Mouse (Mus musculus): ENCODE measurements around the gene Cnot4.
A peak's percentile ranks its signal among the peaks of the same experiment; 100 is the strongest.
"Not testable (repeated sequence)": the region's sequence is repeated elsewhere in the genome, so short reads cannot be mapped to it uniquely, and the experiment has no call there.

Gene Cnot4

GRCm38 (mm10) chr6:35133579-35134488 lies at the start of gene Cnot4:
Cnot4 (minus strand) TSS chr6:35133724.
- peak; percentile 99 for DNase-seq (ENCODE audit: low spot score in 2 of 2)

GRCm38 (mm10) chr6:35179299-35179698 lies 45.8 kb upstream of the Cnot4 start:
- DNase-seq (ENCODE audit: low spot score in 2 of 2) = not testable (repeated sequence)

GRCm38 (mm10) chr6:35177650-35178272 lies 44.2 kb upstream of the Cnot4 start:
- DNase-seq (ENCODE audit: low spot score in 2 of 2) = peak in 1 of 2 experiments; percentile 20

GRCm38 (mm10) chr6:35176979-35177649 lies 43.6 kb upstream of the Cnot4 start, which contains the start of gene Nup205:
Nup205 (plus strand) TSS chr6:35177421.
- DNase-seq (ENCODE audit: low spot score in 2 of 2) = peak; percentile 83 to 85

GRCm38 (mm10) chr6:35173181-35173580 lies 39.7 kb upstream of the Cnot4 start:
- DNase-seq (ENCODE audit: low spot score in 2 of 2) = no peak

GRCm38 (mm10) chr6:35172028-35172427 lies 38.5 kb upstream of the Cnot4 start:
- not testable (repeated sequence) for DNase-seq (ENCODE audit: low spot score in 2 of 2)

GRCm38 (mm10) chr6:35169250-35169649 lies 35.7 kb upstream of the Cnot4 start:
- no peak for DNase-seq (ENCODE audit: low spot score in 2 of 2)

GRCm38 (mm10) chr6:35154540-35154939 lies 21.0 kb upstream of the Cnot4 start:
- DNase-seq (ENCODE audit: low spot score in 2 of 2) = no peak

GRCm38 (mm10) chr6:35147726-35148422 lies 14.3 kb upstream of the Cnot4 start:
- no peak for DNase-seq (ENCODE audit: low spot score in 2 of 2)

GRCm38 (mm10) chr6:35145569-35145968 lies 12.0 kb upstream of the Cnot4 start:
- DNase-seq (ENCODE audit: low spot score in 2 of 2) = no peak

GRCm38 (mm10) chr6:35140351-35140750 lies 6.8 kb upstream of the Cnot4 start:
- DNase-seq (ENCODE audit: low spot score in 2 of 2) = no peak

GRCm38 (mm10) chr6:35134844-35135243 lies 1.3 kb upstream of the Cnot4 start:
- no peak for DNase-seq (ENCODE audit: low spot score in 2 of 2)

- DNase-seq (ENCODE audit: low spot score in 2 of 2) = no peak
Measured at GRCm38 (mm10) chr6:35133246-35133578, 312 bp downstream of the Cnot4 start.

- DNase-seq (ENCODE audit: low spot score in 2 of 2) = no peak
Measured at GRCm38 (mm10) chr6:35132806-35133205, 718 bp downstream of the Cnot4 start.

GRCm38 (mm10) chr6:35122488-35122887 lies 11.0 kb downstream of the Cnot4 start:
- DNase-seq (ENCODE audit: low spot score in 2 of 2) = no peak

GRCm38 (mm10) chr6:35121925-35122324 lies 11.6 kb downstream of the Cnot4 start:
- DNase-seq (ENCODE audit: low spot score in 2 of 2) = no peak

GRCm38 (mm10) chr6:35102457-35102856 lies 31.1 kb downstream of the Cnot4 start:
- no peak for DNase-seq (ENCODE audit: low spot score in 2 of 2)

- no peak for DNase-seq (ENCODE audit: low spot score in 2 of 2)
Measured at GRCm38 (mm10) chr6:35084927-35085326, 48.6 kb downstream of the Cnot4 start.

GRCm38 (mm10) chr6:35075148-35075547 lies 58.4 kb downstream of the Cnot4 start:
- no peak for DNase-seq (ENCODE audit: low spot score in 2 of 2)

- DNase-seq (ENCODE audit: low spot score in 2 of 2) = no peak
Measured at GRCm38 (mm10) chr6:35071261-35071660, 62.3 kb downstream of the Cnot4 start.

GRCm38 (mm10) chr6:35062446-35062845 lies 71.1 kb downstream of the Cnot4 start:
- DNase-seq (ENCODE audit: low spot score in 2 of 2) = no peak

- DNase-seq (ENCODE audit: low spot score in 2 of 2) = no peak
Measured at GRCm38 (mm10) chr6:35043127-35043526, 90.4 kb downstream of the Cnot4 start.
